Mouse (Mus musculus): ENCODE data around the gene Rps6. TPM values are rescaled to one million over a fixed set of nuclear protein-coding genes. Genes with fewer than 3 reads are reported as not detected.
"Not testable (repeated sequence)": the region's sequence is repeated elsewhere in the genome, so short reads cannot be mapped to it uniquely, and the experiment has no call there.

The Rps6 gene
- polyA plus RNA-seq, 1 experiment = 618 TPM

GRCm38 (mm10) chr4:86852813-86853590 is 4.2 kb downstream of the Rps6 start:
- 87% methylated on average over 4 of the region's 4 CpGs for whole genome bisulfite sequencing
- Histone ChIP-seq H3K4me1 (ENCODE audit: control insufficient read depth, insufficient read depth, insufficient read length) (no peaks in the 10 kb centered on the region; the same call in 1 of the 2 replicates), H3K4me3 (ENCODE audit: extremely low read depth, insufficient read depth, insufficient read length) (no peak overlapping the region), H3K36me3 (ENCODE audit: control insufficient read depth, insufficient read depth, low read length) (peaks cover 22% of the 10 kb centered on the region), H3K27ac (ENCODE audit: insufficient read depth, low read length) (no peak overlapping the region), H3K27me3 (ENCODE audit: control insufficient read depth, insufficient read depth, low read length) (no peaks in the 10 kb centered on the region)
- TF ChIP-seq CTCF (IDR thresholded peaks at IDR 0.05; ENCODE audit: extremely low read depth, insufficient read depth, insufficient read length, insufficient replicate concordance) (no peak), POLR2A (IDR thresholded peaks at IDR 0.05; ENCODE audit: low read depth, low read length) (no peak)
- no peak for DNase-seq (ENCODE audit: low read depth in 1 of 2, low spot score in 2 of 2)

GRCm38 (mm10) chr4:86852018-86852417 is 5.2 kb downstream of the Rps6 start:
- Histone ChIP-seq H3K27ac (ENCODE audit: insufficient read depth, low read length) (no peak overlapping the region), H3K27me3 (ENCODE audit: control insufficient read depth, insufficient read depth, low read length) (no peaks in the 10 kb centered on the region), H3K36me3 (ENCODE audit: control insufficient read depth, insufficient read depth, low read length) (peaks cover 22% of the 10 kb centered on the region), H3K4me1 (ENCODE audit: control insufficient read depth, insufficient read depth, insufficient read length) (no peaks in the 10 kb centered on the region; the same call in 1 of the 2 replicates), H3K4me3 (ENCODE audit: extremely low read depth, insufficient read depth, insufficient read length) (no peak overlapping the region)
- DNase-seq (ENCODE audit: low read depth in 1 of 2, low spot score in 2 of 2) = no peak
- TF ChIP-seq POLR2A (IDR thresholded peaks at IDR 0.05; ENCODE audit: low read depth, low read length) = no peak
- TF ChIP-seq CTCF (IDR thresholded peaks at IDR 0.05; ENCODE audit: extremely low read depth, insufficient read depth, insufficient read length, insufficient replicate concordance) = no peak
- 69% methylated on average over 3 of the region's 3 CpGs for WGBS

- 93% methylated on average over 2 of the region's 2 CpGs for WGBS
- no peak for TF ChIP-seq POLR2A (IDR thresholded peaks at IDR 0.05; ENCODE audit: low read depth, low read length)
- no peak for TF ChIP-seq CTCF (IDR thresholded peaks at IDR 0.05; ENCODE audit: extremely low read depth, insufficient read depth, insufficient read length, insufficient replicate concordance)
- Histone ChIP-seq H3K27ac (ENCODE audit: insufficient read depth, low read length) (no peak overlapping the region), H3K36me3 (ENCODE audit: control insufficient read depth, insufficient read depth, low read length) (peaks cover 24% of the 10 kb centered on the region), H3K27me3 (ENCODE audit: control insufficient read depth, insufficient read depth, low read length) (no peaks in the 10 kb centered on the region), H3K4me1 (ENCODE audit: control insufficient read depth, insufficient read depth, insufficient read length) (no peaks in the 10 kb centered on the region; the same call in 1 of the 2 replicates), H3K4me3 (ENCODE audit: extremely low read depth, insufficient read depth, insufficient read length) (no peak overlapping the region)
- no peak for DNase-seq (ENCODE audit: low read depth in 1 of 2, low spot score in 2 of 2)
These were observed 5.9 kb downstream of the Rps6 start for GRCm38 (mm10) chr4:86851331-86851730.

GRCm38 (mm10) chr4:86847246-86847645 is 10.0 kb downstream of the Rps6 start:
- 87% methylated on average over 2 of the region's 2 CpGs for WGBS
- Histone ChIP-seq H3K27ac (ENCODE audit: insufficient read depth, low read length) (no peak overlapping the region), H3K36me3 (ENCODE audit: control insufficient read depth, insufficient read depth, low read length) (peaks cover 9% of the 10 kb centered on the region), H3K4me3 (ENCODE audit: extremely low read depth, insufficient read depth, insufficient read length) (no peak overlapping the region), H3K4me1 (ENCODE audit: control insufficient read depth, insufficient read depth, insufficient read length) (no peaks in the 10 kb centered on the region), H3K27me3 (ENCODE audit: control insufficient read depth, insufficient read depth, low read length) (no peaks in the 10 kb centered on the region)
- no peak for DNase-seq (ENCODE audit: low read depth in 1 of 2, low spot score in 2 of 2)
- TF ChIP-seq POLR2A (IDR thresholded peaks at IDR 0.05; ENCODE audit: low read depth, low read length) = no peak
- TF ChIP-seq CTCF (IDR thresholded peaks at IDR 0.05; ENCODE audit: extremely low read depth, insufficient read depth, insufficient read length, insufficient replicate concordance) = no peak

- DNase-seq (ENCODE audit: low read depth in 1 of 2, low spot score in 2 of 2) = no peak
- H3K36me3 ChIP-seq (ENCODE audit: control insufficient read depth, insufficient read depth, low read length) = peaks cover 10% of the 10 kb centered on the region
- H3K4me3 ChIP-seq (ENCODE audit: extremely low read depth, insufficient read depth, insufficient read length) = no peak overlapping the region
- no peak overlapping the region for H3K27ac ChIP-seq (ENCODE audit: insufficient read depth, low read length)
- H3K27me3 ChIP-seq (ENCODE audit: control insufficient read depth, insufficient read depth, low read length) = no peaks in the 10 kb centered on the region
- 94% methylated on average over 3 of the region's 3 CpGs for WGBS
- no peaks in the 10 kb centered on the region for H3K4me1 ChIP-seq (ENCODE audit: control insufficient read depth, insufficient read depth, insufficient read length)
- TF ChIP-seq POLR2A (IDR thresholded peaks at IDR 0.05; ENCODE audit: low read depth, low read length) (no peak), CTCF (IDR thresholded peaks at IDR 0.05; ENCODE audit: extremely low read depth, insufficient read depth, insufficient read length, insufficient replicate concordance) (no peak)
These were observed 11.8 kb downstream of the Rps6 start for GRCm38 (mm10) chr4:86845384-86845783.

GRCm38 (mm10) chr4:86841141-86841540 is 16.1 kb downstream of the Rps6 start:
- not testable (repeated sequence) for DNase-seq (ENCODE audit: low read depth in 1 of 2, low spot score in 2 of 2); H3K27me3 ChIP-seq (ENCODE audit: control insufficient read depth, insufficient read depth, low read length); H3K27ac ChIP-seq (ENCODE audit: insufficient read depth, low read length); H3K4me1 ChIP-seq (ENCODE audit: control insufficient read depth, insufficient read depth, insufficient read length); H3K4me3 ChIP-seq (ENCODE audit: extremely low read depth, insufficient read depth, insufficient read length)
- WGBS = 95% methylated on average over 2 of the region's 2 CpGs
- H3K36me3 ChIP-seq (ENCODE audit: control insufficient read depth, insufficient read depth, low read length) = peaks cover 25% of the 10 kb centered on the region

- TF ChIP-seq POLR2A (IDR thresholded peaks at IDR 0.05; ENCODE audit: low read depth, low read length) (no peak), CTCF (IDR thresholded peaks at IDR 0.05; ENCODE audit: extremely low read depth, insufficient read depth, insufficient read length, insufficient replicate concordance) (no peak)
- WGBS = 93% methylated on average over 2 of the region's 2 CpGs
- no peak for DNase-seq (ENCODE audit: low read depth in 1 of 2, low spot score in 2 of 2)
- H3K4me3 ChIP-seq (ENCODE audit: extremely low read depth, insufficient read depth, insufficient read length) = no peak overlapping the region
- no peaks in the 10 kb centered on the region for H3K27me3 ChIP-seq (ENCODE audit: control insufficient read depth, insufficient read depth, low read length)
- H3K27ac ChIP-seq (ENCODE audit: insufficient read depth, low read length) = no peak overlapping the region
- H3K4me1 ChIP-seq (ENCODE audit: control insufficient read depth, insufficient read depth, insufficient read length) = no peaks in the 10 kb centered on the region
- H3K36me3 ChIP-seq (ENCODE audit: control insufficient read depth, insufficient read depth, low read length) = peaks cover 13% of the 10 kb centered on the region
These were observed 25.3 kb downstream of the Rps6 start for GRCm38 (mm10) chr4:86831896-86832295.
